Mouse (Mus musculus) heart, adult 11 months (tissue): Measurements from ENCODE around the gene Ksr1.
A peak's percentile ranks its signal among the peaks of the same experiment; 100 is the strongest.
"Not testable (repeated sequence)": the region's sequence is repeated elsewhere in the genome, so short reads cannot be mapped to it uniquely, and the experiment has no call there.

ENCODE experiments used
- DNase-seq: peaks from one replicate; pipeline ENCODE4 v3.0.0; 2022

Ksr1 gene

DNA sequence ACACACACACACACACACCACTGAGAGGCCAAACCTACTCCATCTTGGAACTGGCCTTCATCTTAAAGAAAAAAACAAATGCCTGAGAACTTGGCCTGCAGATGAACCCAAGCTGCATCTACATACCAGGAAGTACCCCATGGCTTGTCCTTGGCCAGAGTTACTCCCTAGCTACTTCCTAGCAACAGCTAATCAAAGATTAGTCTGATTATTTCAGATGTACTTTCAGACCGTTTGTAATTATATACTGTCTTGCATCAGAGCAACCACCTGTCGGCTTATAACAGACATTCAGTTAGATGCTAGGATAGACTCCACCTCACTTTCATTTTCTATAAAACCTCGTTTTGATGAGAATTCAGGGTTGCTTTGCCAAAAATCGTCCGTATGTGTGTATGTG, 139.8 kb downstream of the Ksr1 start:
- peak; percentile 63 for DNase-seq

DNA sequence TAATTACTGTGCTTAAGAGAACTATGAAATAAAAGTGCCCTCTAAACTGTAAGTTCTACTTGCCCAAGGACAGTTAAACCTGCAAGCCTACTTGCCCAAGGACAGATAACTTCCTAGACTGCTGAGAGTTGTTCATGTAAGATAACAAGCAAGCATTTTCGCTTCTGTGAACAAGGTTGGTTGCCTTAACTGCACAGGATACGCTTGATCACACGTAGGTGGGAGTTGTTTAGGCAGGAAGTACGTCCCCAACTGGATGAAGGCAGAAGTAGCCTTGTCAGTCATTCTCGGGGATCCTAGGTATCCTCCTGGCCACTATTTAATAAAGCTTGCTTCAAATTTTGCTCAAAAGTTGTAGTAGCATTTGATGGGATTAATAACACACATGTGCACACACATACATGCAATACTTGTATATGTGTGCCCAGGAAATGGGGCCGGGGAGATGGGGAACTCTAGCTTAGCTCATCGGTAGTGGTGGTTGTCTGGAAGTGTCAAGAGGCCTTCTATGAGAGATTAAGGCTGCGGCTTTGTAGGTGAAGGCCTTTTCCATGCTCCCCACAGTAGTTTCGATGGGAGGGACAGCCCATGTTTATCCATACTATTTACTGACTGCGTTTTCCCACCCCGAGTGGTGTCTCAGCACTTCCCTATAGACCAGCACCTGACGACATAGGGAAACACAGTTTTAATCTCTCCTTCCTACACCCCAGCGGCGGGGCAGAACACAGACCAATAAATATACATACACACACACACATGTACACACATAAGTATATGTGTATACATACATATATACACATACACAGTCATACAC, 140.4 kb downstream of the Ksr1 start:
- peak; percentile 75 for DNase-seq

DNA sequence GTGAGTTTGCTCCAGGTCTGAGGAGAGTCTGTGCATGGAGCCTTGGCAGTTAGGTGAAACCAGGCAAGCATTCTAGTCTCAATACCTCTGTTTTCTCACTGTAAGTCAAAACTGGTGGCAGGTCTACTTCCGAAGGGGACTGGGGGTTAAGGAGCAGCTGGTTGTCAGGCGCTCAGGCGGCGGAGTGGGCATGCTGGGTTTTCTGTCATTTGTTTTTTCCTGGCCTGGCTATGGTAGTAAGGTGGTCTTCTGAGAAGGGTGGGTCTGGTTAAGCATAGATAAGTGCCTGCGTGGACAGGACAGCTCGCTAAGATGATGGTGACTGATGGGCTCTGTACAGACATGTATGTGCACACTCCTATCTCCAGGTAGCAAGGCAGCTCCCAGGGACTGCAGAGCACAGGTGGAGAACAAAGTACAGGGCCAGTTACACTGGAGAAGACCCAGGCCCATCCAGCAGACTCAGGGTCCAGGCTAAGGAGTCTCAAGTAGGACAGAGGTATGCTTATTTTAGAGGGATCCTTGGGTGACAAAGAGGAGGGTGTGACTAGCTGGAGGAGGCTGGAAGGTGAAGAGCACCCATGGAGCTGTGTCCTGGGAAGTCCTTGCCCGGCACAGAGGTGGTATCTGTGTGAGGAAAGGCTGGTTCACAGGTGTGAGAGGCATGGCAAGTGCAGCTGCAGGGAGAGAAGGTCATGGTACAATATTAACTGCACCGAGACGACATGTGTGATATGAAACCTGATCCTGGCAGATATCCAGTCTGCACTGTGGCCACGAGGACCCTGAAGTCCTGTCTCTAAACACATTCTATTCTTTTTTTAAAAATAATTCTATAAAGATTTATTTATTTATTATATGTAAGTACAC, 142.2 kb downstream of the Ksr1 start:
- peak; percentile 86 for DNase-seq

DNA sequence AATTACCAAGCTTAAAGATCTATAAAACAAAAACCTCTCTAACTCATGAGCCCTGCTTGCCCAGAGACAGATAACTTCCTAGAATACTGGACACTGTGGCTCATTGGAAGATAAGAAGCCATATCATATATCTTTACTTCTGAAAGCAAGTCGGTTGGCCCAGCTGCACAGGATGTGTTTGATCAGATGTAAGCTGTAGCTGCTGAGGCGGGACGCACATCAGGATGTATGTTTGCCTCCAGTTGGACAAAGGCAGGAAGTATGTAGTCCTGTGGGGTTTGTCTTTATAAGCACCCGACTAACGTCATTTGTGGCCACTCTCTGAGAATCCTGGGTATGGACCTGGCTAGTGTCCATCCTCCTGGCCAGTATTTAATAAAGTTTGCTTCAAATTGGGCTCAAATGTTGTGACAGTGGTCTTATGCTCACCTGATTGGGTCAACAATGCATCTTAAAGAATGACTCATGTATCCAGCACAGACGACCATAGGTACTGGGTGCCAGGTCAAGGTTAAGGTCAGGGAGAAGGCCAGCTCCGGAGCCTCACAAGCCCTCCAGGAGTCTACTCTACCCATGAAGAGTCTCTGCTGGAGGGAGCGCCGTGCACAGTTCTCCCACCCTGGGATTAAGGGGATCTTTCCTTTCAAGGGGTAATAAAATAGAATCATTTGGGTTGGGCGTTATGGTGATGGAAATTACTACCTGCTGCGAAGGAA, 143.0 kb downstream of the Ksr1 start:
- DNase-seq: peak; percentile 97

DNA sequence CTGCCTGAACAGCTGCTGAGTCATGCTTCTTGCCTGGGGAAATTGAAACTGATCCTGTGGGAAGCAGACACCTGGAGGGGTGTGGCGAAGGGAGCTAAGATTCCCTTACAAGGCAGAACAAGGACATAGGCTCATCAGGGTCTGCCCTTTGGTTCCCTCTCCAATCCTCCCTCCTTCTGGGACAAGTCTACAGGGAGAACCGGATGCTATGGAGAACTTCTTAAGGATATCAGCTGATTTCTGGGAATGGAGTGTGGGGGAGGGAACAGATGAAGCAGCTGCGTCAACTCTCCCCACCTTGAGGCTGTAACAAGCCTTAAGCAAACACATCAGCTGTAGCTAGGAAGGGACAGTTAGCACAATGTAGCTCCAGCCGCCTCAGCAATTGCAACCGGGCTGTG, 143.7 kb downstream of the Ksr1 start:
- DNase-seq: peak; percentile 94

DNA sequence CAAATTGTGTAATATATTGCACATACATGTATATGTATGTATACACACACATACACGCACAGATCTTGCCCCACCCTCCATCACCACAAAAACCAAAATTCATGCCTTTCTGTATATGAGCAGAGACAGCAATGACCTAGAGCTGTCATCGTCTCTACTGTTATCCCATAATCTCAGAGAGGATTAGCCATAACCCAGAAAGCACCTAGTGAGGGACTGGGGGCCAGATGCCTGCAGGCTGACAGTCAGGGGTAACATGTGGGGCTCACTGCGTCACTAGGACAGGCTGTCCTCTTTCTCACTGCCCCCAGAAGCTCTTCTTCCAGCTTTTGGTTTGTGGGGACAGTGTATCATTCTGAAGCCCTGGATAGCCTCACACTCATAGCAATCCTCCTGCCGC, 144.3 kb downstream of the Ksr1 start:
- DNase-seq: no peak

DNA sequence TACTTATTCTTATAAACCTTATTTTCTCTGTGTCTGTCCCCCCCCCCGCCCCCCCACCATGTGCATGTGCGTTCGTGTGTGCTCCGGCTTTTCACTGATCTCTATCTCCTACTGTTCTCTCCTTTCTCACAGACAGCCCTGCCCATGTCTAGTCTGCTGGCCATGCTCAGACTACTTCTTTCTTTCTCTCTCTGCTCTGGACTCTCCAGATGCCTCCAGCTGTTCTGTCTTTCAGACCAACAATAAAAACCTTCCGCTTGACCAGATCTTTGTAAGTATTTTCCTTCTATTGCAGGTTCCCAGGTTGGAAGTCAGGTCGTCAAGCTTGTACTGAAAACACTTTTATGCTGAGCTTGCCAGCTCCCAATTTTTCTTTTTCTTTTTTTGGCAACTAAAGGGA, 147.1 kb downstream of the Ksr1 start:
- DNase-seq: peak; percentile 84

DNA sequence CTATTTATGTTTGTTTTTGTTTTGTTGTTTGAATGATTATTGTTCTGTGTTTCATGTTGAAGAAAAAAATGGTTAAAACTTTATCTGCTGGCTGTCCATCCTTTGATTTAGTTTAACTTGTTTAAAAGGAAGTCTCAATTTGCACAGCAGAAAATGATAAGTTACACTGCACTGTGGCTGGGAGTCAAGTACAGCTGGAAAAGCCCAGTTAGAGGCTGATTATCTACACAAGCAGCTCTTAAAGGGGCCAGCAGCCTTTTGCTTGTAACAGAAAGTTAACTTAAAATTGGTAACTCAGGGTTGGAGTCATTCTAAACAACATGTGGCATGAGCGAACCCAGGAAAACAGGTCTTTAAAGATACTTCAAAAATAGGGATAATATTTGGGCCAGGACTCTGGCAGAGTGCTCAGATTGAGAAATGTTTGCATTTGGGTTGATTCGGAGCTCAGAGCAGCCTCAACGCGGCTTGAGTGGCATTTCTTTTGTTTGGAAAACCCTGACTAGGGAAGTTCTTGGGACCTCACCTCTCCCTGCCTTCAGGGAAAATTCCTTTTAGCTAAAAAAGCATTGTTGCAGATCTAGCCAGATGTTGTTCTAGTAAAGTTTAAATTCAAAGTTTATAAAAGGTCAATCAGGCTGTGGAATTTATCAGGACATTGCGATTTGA, 155.2 kb downstream of the Ksr1 start:
- DNase-seq: not testable (repeated sequence)

DNA sequence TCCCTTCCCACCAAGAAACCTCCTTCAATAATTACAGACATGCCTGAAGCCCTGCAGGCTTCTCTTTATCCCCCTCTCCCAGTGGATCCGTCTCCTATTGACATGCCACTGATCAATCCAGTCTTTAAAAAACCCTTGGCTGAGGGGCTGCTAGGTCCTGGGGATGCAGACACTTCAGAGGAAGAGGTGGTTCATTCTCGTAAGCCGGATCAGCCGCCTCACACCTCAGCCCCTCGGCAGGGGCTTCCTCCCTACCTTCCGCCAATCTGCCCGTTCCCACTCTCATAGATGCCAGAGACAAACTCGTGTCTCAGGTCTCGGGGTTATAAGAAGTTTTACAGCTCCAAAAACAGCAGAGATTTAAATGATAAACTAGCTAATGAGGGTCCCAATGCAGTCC, 156.1 kb downstream of the Ksr1 start:
- peak; percentile 84 for DNase-seq

DNA sequence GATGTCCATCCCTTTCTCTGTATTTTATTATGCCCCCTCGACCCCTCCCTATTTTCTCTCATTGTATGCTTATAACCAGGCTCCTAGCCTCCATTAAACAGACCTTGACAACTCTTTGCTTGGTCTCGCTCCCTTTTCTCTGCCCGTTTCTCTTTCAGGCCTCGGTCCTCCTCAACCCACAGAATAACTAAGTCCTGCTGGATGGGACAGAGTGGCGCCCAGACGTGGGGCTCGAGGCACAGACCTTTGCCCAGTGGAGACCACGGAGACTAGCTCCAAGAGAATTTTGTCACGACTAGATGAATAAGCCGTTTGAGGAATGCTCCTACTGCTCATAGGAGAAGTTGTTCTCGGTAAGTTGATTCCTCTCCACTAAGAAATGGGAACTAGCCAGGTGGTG, 157.0 kb downstream of the Ksr1 start:
- peak; percentile 60 for DNase-seq

DNA sequence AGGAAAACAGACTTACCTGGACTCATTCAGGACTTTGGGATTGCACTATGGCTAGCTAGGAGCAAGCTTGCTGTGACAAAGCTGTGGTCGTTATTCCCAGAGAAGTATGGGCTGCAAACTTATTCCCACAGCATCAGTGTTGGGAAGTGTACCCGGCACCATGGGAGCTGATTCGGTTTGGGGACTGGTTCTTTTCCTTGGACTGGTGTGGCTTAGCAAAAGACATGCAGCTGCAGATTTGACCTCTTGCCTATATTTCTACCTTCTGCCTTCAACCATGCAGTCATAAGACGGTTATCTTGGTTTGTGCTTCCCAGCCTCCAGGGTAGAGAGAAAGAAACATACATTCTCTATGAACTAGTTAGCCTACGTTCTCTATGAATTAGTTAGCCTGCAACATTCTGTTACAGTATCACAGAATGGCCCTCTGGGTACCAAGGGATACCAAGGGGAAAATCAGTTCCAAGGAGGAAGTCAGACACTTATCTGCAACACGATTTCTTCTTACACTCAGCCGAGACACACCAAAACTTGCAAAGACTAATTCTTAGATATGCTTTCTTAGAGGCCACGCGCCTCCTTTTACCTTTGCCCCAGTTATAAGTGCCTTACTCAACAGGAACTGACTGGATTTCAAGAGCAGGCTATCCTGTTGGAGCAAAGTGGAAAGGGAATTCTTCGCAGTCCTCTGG, 159.8 kb downstream of the Ksr1 start:
- DNase-seq: peak; percentile 71

DNA sequence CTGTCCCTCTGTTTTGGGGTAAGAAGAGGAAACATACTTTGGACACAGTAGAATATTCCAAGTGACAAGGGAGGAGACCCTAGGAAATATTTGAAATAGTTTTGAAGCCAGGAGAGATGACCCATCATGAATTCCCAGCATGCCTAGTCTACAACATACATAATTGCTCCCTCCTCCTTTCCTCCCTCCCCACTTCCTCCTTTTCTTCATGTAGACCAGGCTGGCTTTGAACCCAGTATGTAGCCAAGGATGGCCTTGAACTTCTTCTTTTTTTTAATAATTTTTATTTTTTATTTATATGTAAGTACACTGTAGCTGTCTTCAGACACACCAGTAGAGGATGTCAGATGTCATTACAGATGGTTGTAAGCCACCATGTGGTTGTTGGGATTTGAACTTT, 160.7 kb downstream of the Ksr1 start:
- DNase-seq: no peak

DNA sequence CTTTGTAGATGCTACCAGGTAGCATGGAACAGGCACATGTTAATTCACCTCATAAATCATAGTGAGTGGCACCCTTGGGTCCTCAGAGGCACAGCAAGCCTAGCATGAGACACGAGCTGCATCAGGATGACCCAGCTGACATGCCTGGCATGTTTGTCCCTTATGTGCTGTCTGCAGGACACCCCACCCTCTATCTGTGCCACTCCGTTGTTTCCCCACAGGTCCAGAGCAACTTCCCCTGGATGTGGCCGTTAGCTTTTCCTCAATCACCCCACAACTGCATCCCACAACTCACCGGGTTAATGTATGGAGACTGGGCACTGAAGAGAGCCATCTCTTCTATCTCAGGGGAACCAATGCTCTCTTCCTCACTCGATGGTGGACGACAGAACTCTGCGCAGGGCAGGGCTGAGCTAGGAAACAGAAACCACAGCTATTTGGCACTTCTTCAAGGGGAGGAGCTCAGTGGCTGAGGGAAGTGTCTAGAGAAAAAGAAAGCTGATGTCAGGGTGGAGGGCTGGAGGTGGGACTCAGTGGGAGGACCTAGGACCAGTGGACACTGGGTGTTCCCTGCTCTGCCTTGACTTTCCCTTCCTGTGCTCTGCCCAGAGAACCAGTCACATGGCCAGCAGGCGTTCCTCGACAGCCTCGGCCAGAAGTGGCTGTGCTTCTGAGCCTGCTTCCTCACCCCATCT, 161.6 kb downstream of the Ksr1 start, which contains the start of gene Lgals9:
Lgals9 (minus strand) TSS at position 464 of the 695 bp plus-strand sequence.
- peak; percentile 99 for DNase-seq

DNA sequence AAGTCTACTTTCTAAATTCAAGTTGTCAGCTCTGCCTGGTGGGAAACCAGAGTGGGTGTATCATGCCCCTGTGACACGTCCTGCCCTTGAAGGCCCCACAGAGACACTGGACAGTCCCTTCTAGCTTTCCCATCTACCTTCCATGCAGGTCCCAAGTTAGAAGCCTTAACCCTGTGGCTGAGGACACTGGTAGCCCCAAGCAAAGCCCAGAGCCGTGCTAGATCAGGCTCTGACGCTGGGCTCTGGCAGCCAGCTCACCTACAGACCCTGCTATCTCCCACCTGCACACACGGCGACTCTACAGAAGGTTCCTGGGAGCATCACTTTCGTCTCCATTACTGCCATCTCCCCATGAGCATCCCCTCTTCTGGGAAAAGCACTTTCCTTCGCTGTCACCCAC, 162.7 kb downstream of the Ksr1 start:
- peak; percentile 90 for DNase-seq

DNA sequence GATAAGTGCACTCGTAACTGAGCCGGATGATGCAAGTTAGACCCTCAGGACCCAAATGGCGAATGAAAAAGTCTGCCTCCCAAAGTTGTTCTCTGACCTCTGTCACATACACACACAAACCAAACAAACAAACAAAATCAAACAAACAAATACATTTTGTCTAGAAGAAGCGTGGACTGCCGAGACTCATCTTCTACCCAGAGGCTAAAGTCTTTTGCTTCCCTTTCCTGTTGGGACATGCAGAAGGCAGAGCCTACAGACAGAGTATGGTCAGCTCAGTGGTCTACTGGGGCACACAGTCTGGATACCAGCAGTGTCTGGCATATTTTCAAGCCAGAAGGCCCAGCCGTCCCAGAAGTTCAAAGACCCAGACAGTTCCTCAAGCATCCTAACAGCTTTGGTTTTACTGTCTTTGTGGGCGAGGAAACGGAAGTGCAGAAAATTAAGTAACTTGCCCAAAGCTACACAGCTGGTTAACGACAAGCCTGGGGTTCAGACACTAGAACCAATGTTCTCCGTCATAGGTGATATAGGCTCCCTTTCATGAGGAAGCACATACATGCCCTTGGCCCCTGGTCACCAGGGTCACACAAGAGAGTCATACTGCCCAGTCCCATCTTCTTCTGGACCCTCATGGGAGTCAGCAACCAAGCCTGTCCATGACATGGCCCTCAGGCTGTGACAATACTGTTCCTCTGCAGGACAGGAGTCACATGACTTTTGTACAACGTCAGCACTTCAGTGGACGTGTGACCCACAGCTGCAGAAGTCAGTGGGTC, 163.5 kb downstream of the Ksr1 start:
- DNase-seq: peak; percentile 95

DNA sequence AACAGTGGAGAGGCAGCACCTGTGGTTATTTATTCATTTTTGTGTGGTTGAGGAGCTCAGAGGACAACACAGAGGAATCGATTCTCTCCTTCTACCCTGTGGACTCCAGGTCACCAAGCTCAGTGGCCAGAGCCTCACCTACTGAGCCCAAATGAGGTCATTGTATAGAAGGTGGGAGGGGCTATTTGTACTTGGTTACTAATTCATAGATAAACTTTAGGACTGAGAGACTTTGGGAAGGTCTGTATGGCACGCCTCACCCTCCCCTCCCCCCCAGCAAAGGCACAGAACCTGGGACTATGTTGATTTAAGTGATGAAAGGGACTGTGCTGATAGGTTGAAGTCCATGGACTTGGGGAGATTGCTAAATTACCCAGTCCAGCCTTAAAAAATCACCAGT, 164.2 kb downstream of the Ksr1 start:
- peak; percentile 63 for DNase-seq

DNA sequence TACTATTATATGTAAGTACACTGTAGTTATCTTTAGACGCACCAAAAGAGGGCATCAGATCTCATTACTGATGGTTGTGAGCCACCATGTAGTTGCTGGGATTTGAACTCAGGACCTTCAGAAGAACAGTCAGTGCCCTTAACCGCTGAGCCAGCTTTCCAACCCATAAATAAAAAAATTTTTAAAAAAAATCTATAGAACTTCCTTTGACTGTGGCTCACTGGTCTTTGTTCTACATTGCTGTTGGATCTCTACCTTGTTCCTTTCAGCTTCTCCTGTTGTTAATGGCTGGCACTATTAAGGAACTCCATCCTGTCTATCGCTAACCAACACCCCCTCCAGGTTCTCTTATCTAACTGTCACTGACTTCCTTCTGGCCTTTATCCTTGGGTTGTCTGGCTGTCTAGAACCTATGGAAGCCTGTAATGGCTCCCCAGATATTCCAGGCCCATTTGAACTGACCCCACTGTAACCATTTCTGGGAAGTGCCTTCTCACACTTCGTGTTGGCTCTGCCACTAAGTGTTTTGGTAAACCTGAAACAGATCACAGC, 166.0 kb downstream of the Ksr1 start:
- DNase-seq: no peak

DNA sequence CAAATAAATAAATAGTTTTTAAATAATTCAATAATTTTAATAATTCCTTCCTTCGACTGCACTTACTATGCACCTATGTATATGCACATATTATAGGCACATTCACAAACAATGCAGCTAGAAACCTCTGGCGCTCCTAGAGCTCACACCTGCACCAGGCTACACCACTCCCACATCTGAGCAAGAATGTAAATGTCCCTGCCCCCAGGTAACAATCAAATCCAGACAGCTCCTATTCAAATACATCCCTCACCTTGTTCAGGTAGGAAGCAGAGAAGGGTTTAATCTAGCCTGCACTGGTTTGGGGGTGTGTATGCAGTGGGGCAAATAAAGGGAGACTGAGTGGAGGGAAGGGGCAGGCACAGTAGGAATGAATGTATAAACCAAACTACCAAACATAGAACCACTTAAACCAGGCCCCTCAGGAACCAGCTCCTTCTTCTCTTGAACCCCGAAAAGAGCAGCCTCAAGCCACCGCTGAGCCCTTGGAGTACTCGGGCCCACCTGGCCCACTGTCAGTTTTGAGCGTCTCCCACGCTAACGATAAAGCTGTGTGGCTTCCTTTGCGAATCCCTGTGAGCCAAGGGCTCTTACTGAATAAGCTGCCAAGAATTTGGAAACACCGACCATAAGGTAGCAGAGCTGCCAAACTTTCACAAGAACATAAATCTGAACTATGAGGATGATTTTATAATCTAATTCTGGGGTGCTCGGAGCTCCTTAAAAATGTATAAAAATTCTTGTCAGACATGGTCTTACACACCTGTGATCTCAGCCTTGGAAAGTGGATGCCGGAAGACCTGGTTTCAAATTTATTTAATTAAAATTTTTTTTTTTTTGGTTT, 167.8 kb downstream of the Ksr1 start:
- DNase-seq: peak; percentile 83
